Mouse (Mus musculus) adipocyte (in vitro differentiated cells): ENCODE results near the gene Man1c1.

Experiments used
- DNase-seq: peaks from one replicate; pipeline ENCODE4 v3.0.0-alpha.2; 2016; ENCODE audit warnings: low spot score

Gene Man1c1

GRCm38 (mm10) chr4:134724974-134725373 lies 20.9 kb upstream of the Man1c1 start:
- no peak for DNase-seq

DNA sequence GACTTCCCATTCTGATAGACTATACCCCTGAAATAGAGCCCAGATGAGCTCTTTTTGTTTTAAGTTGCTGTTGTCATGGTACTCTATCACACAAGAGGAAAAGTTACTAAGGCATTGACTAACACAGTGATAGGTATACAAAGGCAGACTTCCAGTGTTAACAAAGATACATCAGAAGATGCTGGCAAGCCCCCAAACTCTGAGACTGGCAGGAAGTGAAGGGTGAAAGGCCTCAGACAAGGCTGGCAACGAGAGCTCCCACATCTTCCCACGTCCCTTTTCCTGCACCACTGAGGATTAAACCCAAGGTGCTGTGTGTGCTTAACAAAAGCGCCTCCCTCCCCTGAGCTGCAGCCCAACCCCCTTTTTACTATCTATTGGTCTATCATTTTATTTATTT lies 19.2 kb upstream of the Man1c1 start:
- no peak for DNase-seq

- no peak for DNase-seq
Observed at GRCm38 (mm10) chr4:134721076-134721475, 17.0 kb upstream of the Man1c1 start.

DNA sequence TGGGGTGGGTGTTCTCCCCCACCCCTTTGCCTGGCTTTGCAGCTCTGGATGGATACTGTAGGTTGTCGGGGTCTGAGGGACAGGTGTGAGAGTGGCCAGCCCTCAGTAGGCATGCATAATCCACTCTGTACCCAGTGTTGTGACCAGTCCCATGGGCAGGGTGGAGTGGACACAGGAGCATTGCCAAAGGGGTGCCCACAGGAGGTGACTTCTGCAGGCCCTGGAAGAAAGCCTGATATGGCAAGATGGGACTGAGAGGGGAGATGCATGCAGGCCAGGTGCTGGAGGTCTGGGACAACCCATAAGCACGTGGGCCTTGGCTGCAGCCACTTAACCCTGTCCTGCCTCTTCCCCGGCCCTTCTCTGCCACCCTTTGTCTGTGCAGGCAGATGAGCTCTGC lies 16.3 kb upstream of the Man1c1 start:
- DNase-seq, result no peak

- DNase-seq, result no peak
Observed at GRCm38 (mm10) chr4:134719489-134719888, 15.4 kb upstream of the Man1c1 start.

GRCm38 (mm10) chr4:134713937-134714336 lies 9.8 kb upstream of the Man1c1 start:
- DNase-seq, result peak; percentile 86

DNA sequence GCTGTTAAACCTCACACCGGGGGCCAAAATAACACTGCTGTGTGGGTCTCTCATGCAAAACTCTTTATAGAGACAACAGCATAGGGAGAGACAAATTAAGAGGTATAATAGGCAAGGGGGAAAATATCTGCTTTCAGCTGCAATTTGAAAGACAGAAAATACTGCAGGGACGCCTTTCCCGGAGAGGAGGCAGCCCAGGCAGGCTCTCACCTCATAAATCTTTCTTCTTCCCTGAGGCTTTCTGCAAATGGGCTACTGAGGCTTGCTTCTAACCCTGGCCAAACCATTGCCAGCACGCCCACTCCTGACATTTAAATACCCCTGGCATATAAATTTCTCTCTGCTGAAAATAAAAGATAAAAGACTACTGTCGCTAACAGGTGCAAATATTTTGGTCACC lies 1.2 kb upstream of the Man1c1 start:
- no peak for DNase-seq

GRCm38 (mm10) chr4:134704590-134704989 lies 500 bp upstream of the Man1c1 start:
- DNase-seq, result no peak

GRCm38 (mm10) chr4:134702981-134703834 lies 882 bp downstream of the Man1c1 start:
- DNase-seq, result no peak

GRCm38 (mm10) chr4:134701934-134702333 lies 2.2 kb downstream of the Man1c1 start:
- peak; percentile 48 for DNase-seq

DNA sequence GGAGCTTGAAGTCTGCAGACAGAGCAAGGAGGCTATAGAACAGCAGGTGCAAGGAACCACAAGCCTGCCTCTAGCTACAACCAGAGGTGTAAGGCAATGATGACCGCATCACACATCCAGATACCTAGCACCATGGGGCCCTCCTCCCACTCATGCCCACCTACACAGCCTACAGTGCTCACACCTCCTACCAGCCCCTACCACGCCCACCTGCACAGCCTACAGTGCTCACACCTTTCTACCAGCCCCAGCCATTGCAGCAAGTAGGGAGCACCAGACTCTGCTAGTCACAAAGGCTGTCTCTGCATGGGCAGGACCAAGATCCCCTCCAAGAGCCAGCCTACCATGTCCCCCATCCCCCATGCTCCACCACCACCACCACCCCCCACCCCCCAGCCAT lies 3.2 kb downstream of the Man1c1 start:
- DNase-seq, result no peak

- no peak for DNase-seq
Observed at GRCm38 (mm10) chr4:134693202-134693940, 10.7 kb downstream of the Man1c1 start.

DNA sequence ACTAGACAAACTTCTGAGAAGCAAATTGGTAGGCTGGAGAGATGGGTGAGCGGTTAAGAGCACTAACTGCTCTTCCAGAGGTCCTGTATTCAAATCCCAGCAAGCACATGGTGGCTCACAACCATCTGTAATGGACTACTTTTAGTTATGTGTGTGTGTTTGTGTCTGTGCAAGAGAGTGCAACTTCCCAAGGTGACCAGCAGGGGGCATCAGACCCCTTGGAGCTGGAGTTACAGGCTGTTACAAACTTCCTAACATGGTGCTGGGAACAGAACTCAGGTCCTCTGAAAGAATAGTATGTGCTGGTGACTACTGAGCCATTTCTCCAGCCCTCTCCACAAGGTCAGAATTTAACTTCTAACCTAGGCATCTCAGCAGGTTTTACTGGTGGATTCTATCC lies 11.7 kb downstream of the Man1c1 start:
- no peak for DNase-seq

DNA sequence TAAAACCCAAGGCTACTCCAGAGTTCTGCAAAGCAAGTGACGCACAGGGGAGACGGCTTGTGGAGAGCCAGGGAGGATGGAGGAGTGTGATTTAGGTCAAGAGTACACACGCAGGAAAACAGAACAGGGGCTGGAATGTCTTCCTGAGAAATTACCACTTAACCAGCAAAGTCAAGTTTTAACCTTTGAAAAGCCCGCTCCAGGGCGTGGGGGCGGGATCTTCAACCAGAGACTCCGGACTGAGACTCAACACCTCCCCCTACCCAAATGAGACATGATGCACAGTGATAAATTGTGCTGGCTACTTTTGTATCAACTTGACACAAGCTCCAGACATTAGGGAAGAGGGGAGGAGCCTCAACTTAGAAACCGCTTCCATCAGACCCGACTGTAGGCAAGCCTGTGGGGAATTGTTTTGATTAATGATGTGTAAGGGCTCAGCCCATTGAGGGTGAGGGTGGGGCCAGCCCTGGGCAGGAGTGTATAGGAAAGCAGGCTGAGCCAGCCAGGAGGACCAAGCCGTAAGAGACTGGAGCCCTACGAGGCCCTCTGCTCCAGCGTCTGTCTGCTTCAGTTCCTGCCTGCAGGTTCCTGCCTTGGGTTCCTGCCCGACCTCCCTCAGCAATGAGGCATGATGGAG lies 17.9 kb downstream of the Man1c1 start:
- DNase-seq, result no peak

GRCm38 (mm10) chr4:134684637-134685338 lies 19.3 kb downstream of the Man1c1 start:
- DNase-seq, result no peak

- DNase-seq, result no peak
Observed at GRCm38 (mm10) chr4:134683892-134684291, 20.2 kb downstream of the Man1c1 start.

- no peak for DNase-seq
Observed at GRCm38 (mm10) chr4:134683008-134683407, 21.1 kb downstream of the Man1c1 start.

DNA sequence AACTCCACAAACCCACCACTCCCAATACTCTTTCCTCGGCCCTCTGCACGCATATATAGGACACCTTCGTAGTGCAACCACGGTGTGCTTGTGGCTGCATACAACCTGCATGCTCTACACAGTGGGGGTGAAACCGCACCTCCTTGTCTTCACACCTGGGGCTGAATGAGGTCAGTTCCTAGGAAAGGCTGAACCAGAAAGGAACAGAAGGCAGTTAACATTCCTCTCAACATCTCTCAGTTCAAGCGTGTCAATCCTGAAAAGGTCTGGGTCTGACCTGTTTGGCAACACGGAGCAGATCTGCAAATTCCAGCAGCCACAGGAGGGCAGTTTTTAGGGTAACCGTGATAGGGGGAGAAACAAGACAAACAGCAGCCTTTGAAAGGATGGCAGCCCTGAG lies 21.7 kb downstream of the Man1c1 start:
- no peak for DNase-seq

- no peak for DNase-seq
Observed at GRCm38 (mm10) chr4:134681819-134682218, 22.3 kb downstream of the Man1c1 start.

DNA sequence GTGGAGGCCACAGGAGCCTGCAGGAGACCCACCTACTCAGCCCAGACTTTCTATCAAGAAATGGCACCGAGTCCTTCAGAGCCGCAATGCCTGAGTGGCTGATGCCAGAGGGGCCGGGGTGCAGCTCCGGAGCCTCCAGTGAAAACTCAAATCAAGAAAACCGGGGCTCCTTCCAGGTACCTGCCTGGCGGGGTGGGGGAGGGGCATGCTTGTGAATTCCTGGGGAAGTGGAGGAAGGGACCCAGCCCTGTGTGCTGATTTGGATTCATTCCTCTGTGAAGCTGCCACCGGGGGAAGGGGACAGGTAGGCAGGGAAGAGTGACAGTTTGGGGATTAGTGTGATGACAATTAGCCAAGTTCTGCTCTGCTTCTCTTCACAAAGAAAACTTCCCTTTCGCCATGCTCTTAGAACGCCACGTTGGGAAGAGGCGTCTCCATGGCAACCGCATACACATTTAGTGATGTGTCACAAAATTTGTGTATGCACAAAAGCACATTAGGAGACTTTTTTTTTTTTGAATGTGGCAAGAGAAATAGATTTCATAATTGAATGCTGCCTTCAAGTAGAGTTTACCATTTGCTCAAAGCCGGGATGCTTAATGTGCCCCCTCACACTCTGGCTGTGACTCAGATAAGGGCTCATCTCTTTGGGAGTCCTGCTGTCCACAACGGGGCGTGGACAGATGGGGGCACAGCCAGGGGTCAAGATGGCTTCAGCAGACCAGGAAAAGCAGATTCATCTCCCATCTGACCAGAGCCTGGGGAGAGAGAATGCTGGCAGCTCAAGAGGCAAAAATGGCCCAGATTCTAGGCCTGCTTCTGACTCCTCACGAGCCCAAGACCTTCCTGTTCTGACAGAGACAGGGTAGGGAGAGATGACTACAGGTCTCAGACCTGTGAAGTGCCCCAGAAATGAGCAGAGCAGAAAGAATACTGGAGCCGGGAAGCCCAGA lies 26.3 kb downstream of the Man1c1 start:
- no peak for DNase-seq

GRCm38 (mm10) chr4:134675800-134676199 lies 28.3 kb downstream of the Man1c1 start:
- DNase-seq, result peak; percentile 64
